Mouse (Mus musculus) adrenal gland, postnatal 25 days (tissue): ENCODE measurements around the gene Ints13. TPM values are rescaled to one million over a fixed set of nuclear protein-coding genes. Genes with fewer than 3 reads are reported as not detected.

ENCODE experiments used
- total RNA-seq: library from RNA; stranded (reverse); gene quantifications from 2 replicates; pipeline ENCODE4 v1.2.3, GENCODE M21; 2021

Ints13 gene
- total RNA-seq, 1 experiment from 2014 or later = 35.3 TPM

Other genes starting within 250 kb of the Ints13 start
- 38.8 and 55.6 TPM in 2 replicates for gene Itpr2, start 75.6 kb downstream of the Ints13 start, total RNA-seq
- gene Fgfr1op2, start 632 bp downstream of the Ints13 start, total RNA-seq = 116 and 119 TPM in 2 replicates
- gene Med21, start 64.7 kb upstream of the Ints13 start, total RNA-seq = 70.3 and 72.0 TPM in 2 replicates
- gene Tm7sf3, start 65.0 kb upstream of the Ints13 start, total RNA-seq = 38.1 and 53.9 TPM in 2 replicates
- gene Stk38l, start 147.2 kb upstream of the Ints13 start, total RNA-seq = 20.8 and 26.9 TPM in 2 replicates
- gene Arntl2, start 218.2 kb upstream of the Ints13 start, total RNA-seq = 3.5 and 5.9 TPM in 2 replicates